Mouse (Mus musculus): Measurements from ENCODE around the gene Dmd.
A peak's percentile ranks its signal among the peaks of the same experiment; 100 is the strongest.
"Not testable (repeated sequence)": the region's sequence is repeated elsewhere in the genome, so short reads cannot be mapped to it uniquely, and the experiment has no call there.

Gene Dmd

GRCm38 (mm10) chrX:82948630-82949029, at the start of gene Dmd:
Gene Dmd (plus strand): TSS chrX:82948870.
- DNase-seq, result no peak

- DNase-seq, result no peak
Observed at GRCm38 (mm10) chrX:82901515-82901914, 47.2 kb upstream of the Dmd start.

- DNase-seq, result no peak
Observed at GRCm38 (mm10) chrX:82987683-82988082, 39.0 kb downstream of the Dmd start.

GRCm38 (mm10) chrX:83050190-83050589, 101.5 kb downstream of the Dmd start:
- no peak for DNase-seq

GRCm38 (mm10) chrX:83116171-83116876, 167.7 kb downstream of the Dmd start:
- DNase-seq, result no peak

- DNase-seq, result no peak
Observed at GRCm38 (mm10) chrX:83117198-83117597, 168.5 kb downstream of the Dmd start.

- DNase-seq, result no peak
Observed at GRCm38 (mm10) chrX:83220563-83220962, 271.9 kb downstream of the Dmd start.

GRCm38 (mm10) chrX:83221050-83221449, 272.4 kb downstream of the Dmd start:
- no peak for DNase-seq

GRCm38 (mm10) chrX:83487598-83487997, 538.9 kb downstream of the Dmd start, which contains the start of gene Tsga8:
Gene Tsga8 (minus strand): TSS chrX:83487924.
- no peak for DNase-seq

GRCm38 (mm10) chrX:83674998-83675397, 726.3 kb downstream of the Dmd start:
- no peak for DNase-seq

DNA sequence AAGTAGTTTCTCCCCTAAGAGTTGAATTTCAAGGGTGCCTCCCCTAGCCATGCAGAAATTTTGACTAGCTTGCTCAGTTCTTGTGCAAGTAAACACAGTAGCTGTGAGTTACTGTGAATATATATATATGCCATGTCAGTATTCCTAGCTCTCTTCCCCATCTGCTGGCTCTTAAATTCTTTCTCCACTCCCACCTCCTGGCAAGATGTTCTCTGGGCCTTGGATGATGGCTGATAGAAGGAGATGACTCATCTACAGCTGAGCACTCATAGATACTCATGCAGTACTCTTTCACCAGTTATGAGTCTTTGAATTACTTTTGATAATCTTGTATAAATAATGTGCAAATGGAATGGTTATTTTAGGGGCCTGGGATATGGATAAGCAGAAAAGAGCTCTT, 737.9 kb downstream of the Dmd start:
- DNase-seq, result no peak

DNA sequence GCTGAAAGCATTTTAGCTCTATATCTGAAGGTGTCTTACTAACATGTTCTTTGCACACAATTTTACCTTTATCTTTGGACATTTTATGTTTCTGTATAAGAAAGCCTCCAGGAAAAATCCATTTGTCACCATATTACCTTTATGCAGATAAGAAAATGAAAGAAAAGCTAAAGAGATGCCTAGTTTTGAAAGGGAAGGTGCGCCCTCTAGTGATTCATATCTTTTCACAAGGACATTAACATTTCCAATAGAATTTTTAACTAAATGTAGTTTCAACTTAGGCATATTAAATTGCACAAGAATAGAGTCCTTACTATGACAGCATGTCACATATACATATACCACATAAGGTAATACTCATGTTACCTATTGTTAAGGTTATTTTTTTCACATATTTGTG, 791.9 kb downstream of the Dmd start:
- DNase-seq, result no peak

DNA sequence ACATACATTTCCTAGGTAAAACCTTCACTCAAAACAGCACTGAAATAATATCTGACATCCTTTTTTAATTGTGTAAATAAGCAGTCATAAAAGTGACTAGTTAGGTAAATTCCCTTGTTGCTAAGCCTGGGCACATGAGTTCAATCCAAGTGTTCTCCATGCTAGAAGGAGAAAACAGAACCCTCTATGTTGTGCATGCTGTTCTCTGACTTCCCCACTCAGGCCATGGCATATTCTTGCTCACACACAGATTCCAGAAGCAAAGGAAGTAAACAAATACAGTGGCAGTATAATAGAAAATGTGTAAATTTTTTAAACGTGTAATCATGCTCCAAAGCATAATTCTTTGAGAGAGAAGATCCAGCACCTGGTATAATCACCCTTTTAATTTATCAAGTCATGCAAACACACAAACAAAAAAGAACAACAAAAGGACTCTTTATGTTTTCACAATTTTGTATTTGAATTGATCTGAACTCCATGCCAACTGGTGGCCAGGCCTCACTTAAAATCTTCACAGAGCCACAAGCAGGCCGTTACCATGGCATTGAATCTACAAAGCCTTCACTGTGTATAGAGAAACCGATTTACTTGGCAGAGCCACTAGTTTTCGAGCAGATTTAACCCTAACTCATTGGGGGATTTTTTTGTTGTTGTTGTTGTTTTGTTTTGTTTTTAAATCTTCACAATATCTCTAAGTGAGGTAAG, 797.8 kb downstream of the Dmd start:
- no peak for DNase-seq

DNA sequence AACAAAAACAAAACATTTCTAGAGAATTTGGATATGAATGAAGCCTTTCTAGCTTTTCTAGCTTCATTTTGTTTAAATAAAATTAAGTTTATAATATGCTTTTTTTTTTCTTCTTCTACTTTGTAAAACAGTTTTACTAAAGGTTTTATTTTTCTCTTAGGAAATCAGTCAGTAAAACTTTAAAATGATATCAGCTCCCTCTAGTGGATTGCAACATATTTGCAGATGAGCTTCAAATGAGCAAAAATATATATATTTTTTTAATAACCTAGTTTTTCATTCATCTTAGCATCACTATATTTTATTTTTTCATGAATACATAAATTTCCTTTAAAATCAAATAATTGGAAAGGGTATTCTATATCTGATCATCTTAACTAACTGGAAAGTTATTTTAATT, 838.7 kb downstream of the Dmd start:
- no peak for DNase-seq

DNA sequence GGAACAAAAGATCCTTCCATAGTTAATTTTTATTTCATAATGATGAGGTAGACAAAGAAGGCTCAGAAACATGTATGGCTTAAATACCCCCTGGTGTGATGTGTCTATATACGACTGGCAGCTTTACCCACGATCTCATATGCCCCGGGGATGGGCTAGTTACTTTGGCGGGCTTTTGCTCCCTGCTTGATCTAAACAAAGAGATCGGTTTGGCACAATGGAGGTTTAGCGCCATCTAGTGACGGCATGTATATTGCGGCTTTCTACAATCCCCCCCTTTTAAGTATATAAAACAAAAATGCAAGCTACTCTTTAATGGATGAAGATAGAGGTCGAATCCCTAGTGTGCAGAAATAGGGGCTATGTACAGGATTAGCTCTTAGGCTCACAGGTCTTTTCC, 918.8 kb downstream of the Dmd start:
- not testable (repeated sequence) for DNase-seq

DNA sequence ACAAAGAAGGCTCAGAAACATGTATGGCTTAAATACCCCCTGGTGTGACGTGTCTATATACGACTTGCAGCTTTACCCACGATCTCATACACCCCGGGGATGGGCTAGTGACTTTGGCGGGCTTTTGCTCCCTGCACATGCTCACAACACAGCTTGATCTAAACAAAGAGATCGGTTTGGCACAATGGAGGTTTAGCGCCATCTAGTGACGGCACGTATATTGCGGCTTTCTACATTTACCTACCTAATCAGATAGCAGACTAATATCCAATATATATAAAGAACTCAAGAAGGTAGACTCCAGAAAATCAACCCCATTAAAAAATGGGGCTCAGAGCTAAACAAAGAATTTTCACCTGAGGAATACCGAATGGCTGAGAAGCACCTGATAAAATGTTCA, 926.7 kb downstream of the Dmd start:
- DNase-seq, result not testable (repeated sequence)

DNA sequence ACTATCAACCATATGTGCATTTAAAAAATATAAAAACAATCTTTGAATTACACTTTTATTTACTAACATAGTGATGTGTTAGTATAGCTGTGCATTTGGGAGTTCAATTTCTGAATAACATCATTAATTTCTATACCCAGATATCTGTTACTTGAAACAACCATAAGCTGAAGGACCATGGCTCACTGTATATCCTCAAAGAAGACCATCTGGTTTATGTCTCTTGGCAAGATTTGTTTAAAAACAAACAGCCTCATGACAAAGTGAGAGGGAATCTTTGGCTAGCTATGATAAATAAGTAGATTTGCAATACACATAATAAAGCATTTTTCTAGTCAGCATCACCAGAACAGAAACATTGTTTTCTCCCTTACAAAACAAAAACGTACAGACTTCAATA, 1027.2 kb downstream of the Dmd start:
- no peak for DNase-seq

- peak; percentile 1 for DNase-seq
Observed at GRCm38 (mm10) chrX:84001294-84001693, 1052.6 kb downstream of the Dmd start.

DNA sequence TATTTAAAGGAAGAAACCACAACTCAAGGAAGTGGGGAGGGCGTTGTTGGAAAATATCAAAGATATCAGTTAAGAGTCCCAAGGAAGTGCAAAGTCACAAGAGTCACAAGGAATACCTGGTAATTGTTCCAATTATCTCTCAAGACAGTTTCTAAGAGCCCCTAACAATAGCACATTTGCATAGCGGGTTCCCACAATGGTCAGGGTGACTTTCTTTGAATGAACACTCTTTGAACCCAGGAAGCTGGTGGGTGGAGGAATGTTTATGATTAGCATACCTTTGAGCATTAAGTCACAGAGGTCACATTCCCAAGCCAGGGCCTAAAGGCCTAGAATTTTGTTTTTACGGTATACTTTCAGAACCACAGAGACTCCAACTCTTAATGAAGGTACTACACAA, 1113.8 kb downstream of the Dmd start:
- DNase-seq, result not testable (repeated sequence)

DNA sequence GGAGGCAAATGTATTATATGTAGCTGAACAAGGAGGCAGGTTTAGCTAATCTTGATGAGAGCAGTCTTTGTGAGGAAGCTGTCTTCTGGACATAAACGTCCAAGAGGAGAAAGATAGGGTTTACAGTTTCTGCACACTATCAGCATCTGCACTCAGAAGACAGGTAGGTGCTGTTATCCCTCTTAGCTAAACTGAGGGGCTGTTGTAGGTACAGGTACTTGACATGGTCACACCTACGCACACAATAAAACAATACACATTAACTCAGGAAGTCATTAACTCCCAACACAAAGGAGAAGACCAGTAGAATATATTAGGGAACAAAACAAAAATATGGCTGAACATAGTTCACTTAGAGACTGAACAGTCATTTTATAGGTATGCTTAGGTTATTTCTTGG, 1217.2 kb downstream of the Dmd start:
- no peak for DNase-seq

DNA sequence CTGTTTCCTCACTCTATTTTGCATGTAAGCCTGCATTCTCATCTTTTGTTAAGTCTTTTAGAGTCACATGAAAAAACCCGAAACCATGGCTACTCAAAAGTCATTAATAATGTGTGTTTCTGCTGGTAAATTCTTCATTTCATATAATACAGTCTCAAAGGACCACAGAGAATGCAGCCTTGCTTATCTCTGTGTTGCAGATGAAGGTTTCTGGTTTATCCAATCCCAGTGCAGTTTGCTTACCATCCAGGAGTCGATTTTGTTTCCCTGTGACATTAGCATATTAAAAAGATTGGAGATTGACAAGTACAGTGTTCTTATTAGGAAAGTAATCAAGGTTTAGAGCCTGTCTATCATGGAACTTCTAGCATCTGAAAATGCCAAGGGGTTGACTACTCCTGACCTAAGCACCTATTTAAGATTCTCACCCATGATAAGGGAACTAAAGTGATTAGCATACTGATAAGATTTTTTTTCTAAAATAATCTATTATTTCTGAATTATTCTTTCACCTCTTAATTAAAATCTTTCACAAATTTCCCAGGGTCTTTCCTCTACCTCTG, 1292.7 kb downstream of the Dmd start:
- no peak for DNase-seq

DNA sequence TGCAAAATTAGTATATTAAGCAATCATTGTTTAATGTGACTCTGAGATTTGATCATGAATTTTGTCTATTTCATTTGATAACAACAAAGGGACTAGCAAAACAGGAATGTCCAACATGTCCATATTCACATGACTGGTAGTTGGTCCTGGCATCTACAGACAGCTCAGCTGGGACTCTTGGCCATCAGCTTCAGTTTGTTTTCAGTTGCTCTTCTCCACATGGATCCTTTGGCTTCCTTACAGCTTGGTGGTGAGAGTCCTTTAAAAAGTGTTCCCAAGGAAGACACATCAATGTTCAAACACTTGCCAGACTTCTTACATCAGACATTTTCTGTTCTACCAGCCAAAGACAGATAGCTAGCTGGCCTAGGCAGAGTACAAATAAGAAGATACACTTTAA, 1381.9 kb downstream of the Dmd start:
- no peak for DNase-seq

- no peak for DNase-seq
Observed at GRCm38 (mm10) chrX:84332177-84332576, 1383.5 kb downstream of the Dmd start.

DNA sequence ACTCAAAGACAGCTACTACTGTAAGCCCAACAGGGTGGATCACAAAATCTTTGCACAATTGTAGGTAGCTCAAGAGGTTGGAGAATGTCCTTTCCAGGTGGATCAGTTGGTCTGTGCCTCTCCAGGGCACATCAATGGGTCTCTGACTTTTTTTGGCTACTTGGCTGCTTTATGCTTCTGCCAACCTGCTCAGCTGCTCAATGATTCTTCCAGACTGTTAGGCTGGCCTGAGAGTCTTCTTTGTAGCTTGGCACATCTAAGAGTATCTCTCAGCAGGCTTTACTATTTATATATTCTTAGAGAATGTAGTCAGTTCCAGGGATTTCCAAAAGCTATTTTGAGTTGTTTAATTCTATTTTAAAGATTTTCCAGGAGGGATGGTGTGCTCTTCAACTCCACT, 1416.3 kb downstream of the Dmd start:
- no peak for DNase-seq
